Mouse (Mus musculus) limb, embryonic 11.5 days (tissue): Measurements from ENCODE around the gene Aqp1. TPM values are rescaled to one million over a fixed set of nuclear protein-coding genes. Genes with fewer than 3 reads are reported as not detected.

Experiments
- ATAC-seq: fragments of 200-750 bp; cut with Nextera tagmentation; 2 replicates; pipeline ENCODE4 v1.8.0; 2017; ENCODE audit warnings: low read depth; ENCODE audit not compliant: insufficient number of reproducible peaks, low FRiP score, low TSS enrichment
- DNase-seq: peaks from one replicate; pipeline ENCODE4 v3.0.0-alpha.2; 2015; ENCODE audit warnings: low spot score
- H3K27ac ChIP-seq: fragments of 300-500 bp; sonication (generic); replicated peaks from 2 replicates; pipeline ENCODE4 v1.5.1; 2014; ENCODE audit warnings: low read depth, mild to moderate bottlenecking, low read length
- H3K27me3 ChIP-seq: fragments of 300-500 bp; sonication (generic); 2 replicates; pipeline ENCODE4 v1.6.1; 2014; ENCODE audit warnings: mild to moderate bottlenecking, low read length, mixed read lengths; ENCODE audit not compliant: control insufficient read depth, insufficient read depth
- H3K36me3 ChIP-seq: fragments of 300-500 bp; sonication (generic); 2 replicates; pipeline ENCODE4 v1.6.1; 2014; ENCODE audit warnings: mild to moderate bottlenecking, low read length, moderate library complexity, mixed read lengths; ENCODE audit not compliant: control insufficient read depth, insufficient read depth
- H3K4me1 ChIP-seq: fragments of 300-500 bp; sonication (generic); 2 replicates; pipeline ENCODE4 v1.6.1; 2014; ENCODE audit warnings: low read length, mixed read lengths; ENCODE audit not compliant: control insufficient read depth, insufficient read depth
- H3K4me2 ChIP-seq: fragments of 300-500 bp; sonication (generic); 2 replicates; pipeline ENCODE4 v1.6.1; 2014; ENCODE audit warnings: low read depth, mild to moderate bottlenecking, moderate library complexity; ENCODE audit not compliant: severe bottlenecking
- H3K4me3 ChIP-seq: fragments of 300-500 bp; sonication (generic); 2 replicates; pipeline ENCODE4 v1.5.1; 2014; ENCODE audit warnings: low read depth, low read length
- H3K9ac ChIP-seq: fragments of 300-500 bp; sonication (generic); 2 replicates; pipeline ENCODE4 v1.6.1; 2014; ENCODE audit warnings: mild to moderate bottlenecking, low read length
- H3K9me3 ChIP-seq: fragments of 300-500 bp; sonication (generic); 2 replicates; pipeline ENCODE4 v1.6.1; 2016; ENCODE audit warnings: low read length; ENCODE audit not compliant: control insufficient read depth
- WGBS: fragments of 180-500 bp; shearing (Covaris S2); extraction: QIAGEN DNeasy Blood & Tissue Kit; methylation state at CpG from one replicate; pipeline ENCODE4 v1.1.7; 2014; 5-methylcytosine and 5-hydroxymethylcytosine counted together
- polyA plus RNA-seq: library from polyadenylated mRNA; unstranded; fragments of >200 nt; fragmentation: Nextera tagmentation; extraction: Ambion mirVana; gene quantifications from 2 replicates; pipeline ENCODE4 v1.2.1, GENCODE M21; 2014

Gene Aqp1
- polyA plus RNA-seq, 1 experiment from 2014 or later: 0.64 TPM

- Histone ChIP-seq H3K36me3 (no peaks in the 10 kb centered on the region), H3K4me1 (no peaks in the 10 kb centered on the region), H3K27me3 (no peaks in the 10 kb centered on the region), H3K4me3 (no peak overlapping the region), H3K9me3 (no peaks in the 10 kb centered on the region; the same call in 1 of the 2 replicates), H3K27ac (no peak overlapping the region), H3K9ac (no peak overlapping the region), H3K4me2 (no peak overlapping the region)
- DNase-seq (no peak), ATAC-seq (no peak)
- 45% methylated on average over 5 of the region's 5 CpGs for WGBS
These were observed 19.9 kb downstream of the Aqp1 start for GRCm38 (mm10) chr6:55356017-55356703.

GRCm38 (mm10) chr6:55356976-55357635, 20.9 kb downstream of the Aqp1 start:
- ATAC-seq: no peak

GRCm38 (mm10) chr6:55357636-55358031, 21.4 kb downstream of the Aqp1 start:
- Histone ChIP-seq H3K27me3 (no peaks in the 10 kb centered on the region), H3K9ac (no peak overlapping the region), H3K4me3 (no peak overlapping the region), H3K36me3 (no peaks in the 10 kb centered on the region), H3K27ac (no peak overlapping the region), H3K4me2 (no peak overlapping the region), H3K4me1 (no peaks in the 10 kb centered on the region), H3K9me3 (no peaks in the 10 kb centered on the region; the same call in 1 of the 2 replicates)
- ATAC-seq (no peak), DNase-seq (no peak)
- 85% methylated on average over 6 of the region's 6 CpGs for WGBS

More at GRCm38 (mm10) chr6:55356976-55357635, 20.9 kb downstream of the Aqp1 start:
- Histone ChIP-seq H3K36me3 (no peaks in the 10 kb centered on the region), H3K27me3 (no peaks in the 10 kb centered on the region), H3K27ac (no peak overlapping the region), H3K4me2 (no peak overlapping the region), H3K9me3 (no peaks in the 10 kb centered on the region; the same call in 1 of the 2 replicates), H3K4me3 (no peak overlapping the region), H3K4me1 (no peaks in the 10 kb centered on the region), H3K9ac (no peak overlapping the region)
- no peak for DNase-seq
- 68% methylated on average over 5 of the region's 5 CpGs for WGBS

GRCm38 (mm10) chr6:55358731-55359143, 22.5 kb downstream of the Aqp1 start:
- no peak overlapping the region for H3K4me3 ChIP-seq
- DNase-seq: no peak
- H3K27ac ChIP-seq: no peak overlapping the region
- no peak; the same call in 1 of the 2 replicates for ATAC-seq
- no peak overlapping the region for H3K9ac ChIP-seq
- H3K4me1 ChIP-seq: no peaks in the 10 kb centered on the region
- H3K9me3 ChIP-seq: no peaks in the 10 kb centered on the region; the same call in 1 of the 2 replicates
- no peaks in the 10 kb centered on the region for H3K36me3 ChIP-seq
- no peaks in the 10 kb centered on the region for H3K27me3 ChIP-seq
- 22% methylated on average over 2 of the region's 2 CpGs for WGBS
- no peak overlapping the region for H3K4me2 ChIP-seq

GRCm38 (mm10) chr6:55362663-55363062, 26.4 kb downstream of the Aqp1 start:
- 95% methylated on average over 1 of the region's 1 CpGs for WGBS
- Histone ChIP-seq H3K27me3 (no peaks in the 10 kb centered on the region), H3K4me2 (no peak overlapping the region), H3K36me3 (no peaks in the 10 kb centered on the region), H3K9me3 (no peaks in the 10 kb centered on the region), H3K9ac (no peak overlapping the region), H3K4me1 (no peaks in the 10 kb centered on the region), H3K27ac (no peak overlapping the region), H3K4me3 (no peak overlapping the region)
- DNase-seq (no peak), ATAC-seq (no peak)

- H3K27me3 ChIP-seq: no peaks in the 10 kb centered on the region
- H3K4me3 ChIP-seq: no peak overlapping the region
- no peak overlapping the region for H3K4me2 ChIP-seq
- H3K27ac ChIP-seq: no peak overlapping the region
- H3K9me3 ChIP-seq: no peaks in the 10 kb centered on the region
- DNase-seq (no peak), ATAC-seq (no peak)
- H3K4me1 ChIP-seq: no peaks in the 10 kb centered on the region
- no peak overlapping the region for H3K9ac ChIP-seq
- no peaks in the 10 kb centered on the region for H3K36me3 ChIP-seq
These were observed 30.9 kb downstream of the Aqp1 start for GRCm38 (mm10) chr6:55367126-55367525.

- Histone ChIP-seq H3K27me3 (no peaks in the 10 kb centered on the region), H3K27ac (no peak overlapping the region), H3K36me3 (no peaks in the 10 kb centered on the region), H3K4me1 (no peaks in the 10 kb centered on the region), H3K9ac (no peak overlapping the region), H3K9me3 (no peaks in the 10 kb centered on the region), H3K4me2 (no peak overlapping the region), H3K4me3 (no peak overlapping the region)
- WGBS: 90% methylated on average over 6 of the region's 6 CpGs
- ATAC-seq (no peak), DNase-seq (no peak)
These were observed 34.6 kb downstream of the Aqp1 start for GRCm38 (mm10) chr6:55370831-55371230.

- no peak for DNase-seq
- no peaks in the 10 kb centered on the region for H3K9me3 ChIP-seq
These were observed 39.8 kb downstream of the Aqp1 start, which contains the start of gene Ghrhr for GRCm38 (mm10) chr6:55376076-55376475. Gene Ghrhr, plus strand, starts transcription at chr6:55376295.

More at GRCm38 (mm10) chr6:55376076-55376475, 39.8 kb downstream of the Aqp1 start, which contains the start of gene Ghrhr:
- no peak for ATAC-seq
- H3K4me1 ChIP-seq: no peaks in the 10 kb centered on the region
- no peaks in the 10 kb centered on the region for H3K27me3 ChIP-seq
- H3K4me3 ChIP-seq: no peak within 1 kb of the TSS
- no peak within 1 kb of the TSS for H3K27ac ChIP-seq
- 73% methylated on average over 6 of the region's 6 CpGs for WGBS
- H3K36me3 ChIP-seq: no peaks in the 10 kb centered on the region
- no peak within 1 kb of the TSS for H3K9ac ChIP-seq
- H3K4me2 ChIP-seq: no peak within 1 kb of the TSS
